ENCODE assay signal across 20 mouse cellular contexts in genomic region chr11:51654891-51655290, GRCm38 (mm10). TPM values are rescaled to one million over a fixed set of nuclear protein-coding genes. Genes with fewer than 3 reads are reported as not detected.
DNase-seq lines count a peak whose midpoint lies in the region; TF ChIP-seq lines count a peak whose summit lies in the region.
"Had no signal": no experiment of that assay in that cellular context is flagged by ENCODE, and none has a peak within 500 bp of the region (broad histone marks: within the 10 kb centered on the region; RNA-seq: fewer than 3 reads in every experiment).

No protein-coding gene starts in this region.

- no peak for TF ChIP-seq CTCF in gastrocnemius, adult 2 months (IDR thresholded peaks at IDR 0.05)

- intact Hi-C loops in gastrocnemius, adult 2 months (cut with DNase I): loop anchor here (5.0 kb wide), 1 partner anchor 38 kb away; the partner anchor contains the start of gene Nhp2

- H3K4me3 ChIP-seq in gastrocnemius, adult 2 months: no peak overlapping the region
- H3K4me3 ChIP-seq: embryonic facial prominence, embryonic 13.5 days; embryonic facial prominence, embryonic 15.5 days; erythroblast, embryonic 14.5 days; forebrain, embryonic 10.5 days; forebrain, embryonic 12.5 days had no signal

- peak; percentile 40 for DNase-seq in gastrocnemius, adult 2 months
- DNase-seq in gastrocnemius, adult 18-20 months (ENCODE audit: low spot score): no peak
- DNase-seq in lung, postnatal 36 days: peak; percentile 36
- DNase-seq in lung, adult 18-20 months: no peak
- peak; percentile 72 for DNase-seq in adipocyte (ENCODE audit: low spot score)
- DNase-seq in kidney, postnatal 10 days: no peak
- no peak for DNase-seq in cerebellum, postnatal 36 days
- DNase-seq: adrenal gland, adult 2 months; adrenal gland, postnatal 14 days; cerebellum, adult 11-12 months; cerebellum, adult 2 months; cerebellum, adult 9-10 months; cerebellum, postnatal 10 days; cerebellum, postnatal 25 days; embryo, embryonic 11 days had no signal

- no peak overlapping the region for H3K27ac ChIP-seq in gastrocnemius, adult 2 months
- H3K27ac ChIP-seq: embryonic facial prominence, embryonic 13.5 days; embryonic facial prominence, embryonic 15.5 days; forebrain, embryonic 10.5 days; forebrain, embryonic 12.5 days had no signal

RNA-seq across cellular contexts. Expression of gene D930048N14Rik, which starts 4.1 kb away (rescaled TPM):
- under 1 TPM; 0.20 to 0.31 TPM for total RNA-seq in gastrocnemius, adult 2 months (2021)
- total RNA-seq in gastrocnemius, adult 18-20 months (2021): under 1 TPM; 0.09 to 0.14 TPM

RNA-seq across cellular contexts. Expression of gene N4bp3, which starts 4.2 kb away (rescaled TPM):
- total RNA-seq in gastrocnemius, adult 2 months (2021): 1 to 10 TPM; 2.7 to 4.2 TPM
- 1 to 10 TPM; 2.0 to 2.6 TPM for total RNA-seq in gastrocnemius, adult 18-20 months (2021)

RNA-seq across cellular contexts. Expression of gene Rmnd5b, which starts 19.2 kb away (rescaled TPM):
- 10 to 100 TPM; 11.4 to 11.6 TPM for total RNA-seq in gastrocnemius, adult 2 months (2021)
- 10 to 100 TPM; 10.7 to 12.7 TPM for total RNA-seq in gastrocnemius, adult 18-20 months (2021)

RNA-seq across cellular contexts. Expression of gene 0610009B22Rik, which starts 33.8 kb away (rescaled TPM):
- 10 to 100 TPM; 42.1 to 43.2 TPM for total RNA-seq in gastrocnemius, adult 2 months (2021)
- 10 to 100 TPM; 40.2 to 46.1 TPM for total RNA-seq in gastrocnemius, adult 18-20 months (2021)

RNA-seq across cellular contexts. Expression of gene Nhp2, which starts 35.4 kb away (rescaled TPM):
- total RNA-seq in gastrocnemius, adult 2 months (2021): 10 to 100 TPM; 24.9 to 25.7 TPM
- 10 to 100 TPM; 24.2 to 28.1 TPM for total RNA-seq in gastrocnemius, adult 18-20 months (2021)

Comparison
In these comparisons a context has a peak if more than half of its experiments do, and no peak if none do; other contexts are left out.
1. DNase-seq: peak in gastrocnemius, adult 2 months (single experiment), lung, postnatal 36 days (single experiment) and adipocyte (single experiment); none in gastrocnemius, adult 18-20 months (single experiment), lung, adult 18-20 months (0 of 2), kidney, postnatal 10 days (single experiment) and cerebellum, postnatal 36 days (0 of 2).